Mouse (Mus musculus) left cerebral cortex, postnatal 10 days (tissue): Measurements from ENCODE around the gene Wbp1l. TPM values are rescaled to one million over a fixed set of nuclear protein-coding genes. Genes with fewer than 3 reads are reported as not detected.
A peak's percentile ranks its signal among the peaks of the same experiment; 100 is the strongest.

Source experiments
- DNase-seq, 2 experiments: peaks; one replicate each; pipeline ENCODE4 v3.0.0; 2021 to 2022; ENCODE audit warnings: low spot score in 2 of 2, mixed read lengths in 1 of 2; ENCODE audit errors: extremely low spot score in 1 of 2
- intact Hi-C: fragments of 180-260 bp; cut with DNase I; formaldehyde crosslinking; loops from one replicate; pipeline ENCODE4 v1.15.1; 2025
- total RNA-seq, 2 experiments: library from RNA; stranded (reverse); gene quantifications; 2 replicates each; pipeline ENCODE4 v1.2.3; 2021

Wbp1l gene
- total RNA-seq, 2 experiments from 2014 or later = 35.2 to 41.7 TPM

- intact Hi-C loops = no loop called here
- no peak for DNase-seq
These were observed 48.4 kb downstream of the Wbp1l start for GRCm38 (mm10) chr19:46647254-46647653.

DNA sequence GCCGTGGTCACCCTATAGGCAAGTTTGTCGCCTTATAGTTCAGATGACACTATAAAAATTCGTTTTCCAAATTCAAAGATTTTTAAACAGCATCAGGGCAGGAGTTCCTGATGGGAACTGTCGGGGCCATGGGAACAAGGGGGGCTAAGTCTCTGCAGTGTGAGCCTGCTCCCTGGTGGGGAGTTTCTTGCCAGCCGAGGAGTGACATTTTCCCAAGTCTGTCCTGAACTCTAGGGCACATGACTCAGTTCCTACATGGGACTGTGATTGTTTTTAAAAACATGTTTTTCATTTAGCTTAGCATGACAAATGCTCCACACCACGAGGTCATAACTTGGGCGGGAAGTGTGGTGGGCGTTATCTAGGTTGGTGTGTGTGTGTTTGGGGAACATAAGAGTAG is 49.0 kb downstream of the Wbp1l start:
- intact Hi-C loops = no loop called here

DNA sequence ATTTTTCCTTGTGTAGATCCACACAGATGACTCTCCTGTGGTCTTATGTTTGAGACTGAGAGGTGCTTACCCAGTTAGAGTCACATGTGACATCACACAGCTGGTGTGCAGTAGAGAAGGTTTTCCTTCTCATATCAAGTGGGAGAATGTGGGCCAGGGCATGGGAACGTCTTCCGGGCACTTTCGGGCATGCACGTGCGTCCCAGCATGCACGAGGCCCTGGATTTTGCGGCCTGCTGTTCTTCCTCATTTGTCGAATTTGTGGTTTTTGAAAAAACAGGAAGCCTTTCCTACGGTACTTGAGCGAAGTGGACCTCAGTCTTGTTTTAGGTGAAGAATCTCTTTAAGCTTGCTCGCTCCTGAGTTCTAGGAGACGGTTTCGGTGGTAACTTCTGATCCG is 49.7 kb downstream of the Wbp1l start:
- intact Hi-C loops = no loop called here
- no peak for DNase-seq

More for the DNA sequence above, 49.0 kb downstream of the Wbp1l start:
- DNase-seq = no peak

- intact Hi-C loops = no loop called here
- no peak for DNase-seq
These were observed 54.3 kb downstream of the Wbp1l start for GRCm38 (mm10) chr19:46653188-46653587.

- DNase-seq = no peak
- intact Hi-C loops = no loop called here
These were observed 54.8 kb downstream of the Wbp1l start for GRCm38 (mm10) chr19:46653616-46654235.

DNA sequence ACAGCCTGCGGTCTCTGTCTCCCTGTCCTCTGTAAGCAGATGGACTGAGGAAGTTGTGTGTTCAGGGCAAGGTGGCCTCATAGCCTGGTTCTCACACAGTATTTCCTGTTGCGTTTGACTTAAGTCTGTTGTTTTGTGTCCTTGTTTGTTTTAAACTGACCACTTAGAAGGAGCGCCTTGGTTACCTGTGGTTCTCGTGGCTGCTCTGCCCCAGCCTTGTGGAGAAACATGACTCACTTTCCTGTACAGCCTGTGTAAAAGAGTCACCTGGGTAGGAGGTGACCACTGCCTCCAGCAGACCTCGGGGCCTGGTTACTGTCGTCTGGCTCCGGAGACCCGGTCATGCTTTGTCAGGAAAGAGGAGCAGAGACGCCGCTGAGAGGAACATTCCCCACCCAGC is 56.7 kb downstream of the Wbp1l start:
- no peak for DNase-seq
- intact Hi-C loops = loop anchor here (5.0 kb wide), 1 partner anchor 48 kb away; no protein-coding TSS in a partner anchor

- intact Hi-C loops = loop anchor here (5.0 kb wide), 1 partner anchor 49 kb away; no protein-coding TSS in a partner anchor
- no peak for DNase-seq
These were observed 57.4 kb downstream of the Wbp1l start for GRCm38 (mm10) chr19:46656151-46656840.

DNA sequence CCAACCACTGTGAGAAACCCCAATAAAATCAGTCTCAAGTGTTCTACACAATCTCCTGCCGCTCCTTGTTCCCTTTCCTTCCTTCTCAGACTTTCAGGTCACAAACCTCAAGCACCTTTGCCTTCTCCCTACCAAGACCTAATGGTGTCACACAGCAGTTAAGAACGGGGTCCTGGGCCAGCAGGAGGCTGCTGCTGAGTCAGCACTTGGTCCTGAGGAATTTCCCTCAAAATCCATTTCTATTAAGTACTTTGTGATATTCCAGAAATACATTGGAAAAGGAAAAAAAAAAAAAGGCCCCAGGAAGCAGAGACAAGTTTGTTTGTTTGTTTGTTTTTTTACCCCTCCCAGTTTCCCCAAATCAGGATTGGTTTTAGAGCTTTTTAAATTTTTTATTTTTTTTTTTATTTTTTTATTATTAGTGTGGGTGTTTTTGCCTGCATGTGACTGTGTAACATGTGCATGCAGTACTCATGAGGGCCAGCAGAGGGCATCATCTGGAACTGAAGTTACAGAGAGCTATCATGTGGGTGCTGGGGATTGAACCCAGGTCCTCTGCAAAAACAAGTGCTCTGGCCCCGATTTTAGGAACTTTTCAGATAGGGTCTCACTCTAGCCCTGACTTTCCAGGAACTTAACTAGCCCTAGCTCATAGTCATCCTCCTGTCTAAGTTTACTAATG is 58.6 kb downstream of the Wbp1l start:
- intact Hi-C loops = loop anchor here (5.0 kb wide), 1 partner anchor 50 kb away; no protein-coding TSS in a partner anchor
- peak in 1 of 2 experiments; percentile 53 for DNase-seq

- no peak for DNase-seq
- intact Hi-C loops = loop anchor here (5.0 kb wide), 1 partner anchor 51 kb away; no protein-coding TSS in a partner anchor
These were observed 59.5 kb downstream of the Wbp1l start for GRCm38 (mm10) chr19:46658348-46658747.

GRCm38 (mm10) chr19:46658851-46659250 is 60.0 kb downstream of the Wbp1l start:
- DNase-seq = no peak
- intact Hi-C loops = loop anchor here (5.0 kb wide), 1 partner anchor 52 kb away; no protein-coding TSS in a partner anchor

- no peak for DNase-seq
- intact Hi-C loops = no loop called here
These were observed 62.6 kb downstream of the Wbp1l start for GRCm38 (mm10) chr19:46661511-46661910.

DNA sequence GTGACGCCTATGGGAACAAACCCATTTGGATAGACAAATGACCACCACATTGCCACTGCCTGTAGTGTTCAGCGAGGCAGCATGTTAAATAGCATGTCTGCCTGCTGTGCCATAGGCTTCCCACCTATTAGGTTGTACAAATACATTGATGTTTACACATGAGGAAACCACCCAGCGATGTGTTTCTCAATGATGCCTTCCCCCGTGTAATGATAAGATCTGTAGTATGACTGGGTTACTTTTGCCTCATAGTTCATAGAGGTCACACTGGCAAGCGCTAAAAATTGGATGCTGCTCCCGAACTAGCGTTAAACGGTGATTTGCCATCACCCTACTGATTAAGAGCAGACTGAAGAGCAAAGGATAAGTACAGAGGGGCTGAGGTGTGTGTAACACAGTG is 63.3 kb downstream of the Wbp1l start:
- DNase-seq = no peak
- intact Hi-C loops = no loop called here

DNA sequence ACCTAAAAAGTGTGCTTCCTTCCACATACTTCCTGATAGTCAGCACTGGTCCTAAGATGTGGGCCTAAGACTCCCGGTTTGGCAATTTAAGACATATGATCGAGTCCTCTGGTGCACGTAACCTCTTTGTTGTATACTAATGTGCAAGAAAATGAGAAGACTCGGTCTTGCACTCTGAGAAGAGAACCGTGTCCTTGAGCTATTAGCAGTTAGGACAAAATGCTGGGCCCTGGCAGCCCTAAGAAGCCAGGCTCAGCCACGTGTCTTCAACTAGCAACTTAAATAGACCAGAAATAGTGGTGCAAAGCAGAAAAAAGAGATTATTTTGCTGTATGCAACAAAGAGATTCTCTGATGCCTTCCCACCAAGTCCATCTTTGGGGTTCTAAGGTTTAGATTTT is 63.9 kb downstream of the Wbp1l start:
- DNase-seq = no peak
- intact Hi-C loops = no loop called here

GRCm38 (mm10) chr19:46665474-46665873 is 66.6 kb downstream of the Wbp1l start:
- DNase-seq = no peak
- intact Hi-C loops = no loop called here

- DNase-seq = no peak
- intact Hi-C loops = no loop called here
These were observed 68.4 kb downstream of the Wbp1l start for GRCm38 (mm10) chr19:46667300-46667699.

- no peak for DNase-seq
- intact Hi-C loops = no loop called here
These were observed 69.4 kb downstream of the Wbp1l start for GRCm38 (mm10) chr19:46668263-46668662.

- no peak for DNase-seq
- intact Hi-C loops = loop anchor here (2.0 to 5.0 kb wide), 2 partner anchors 71 to 197 kb away; no protein-coding TSS in a partner anchor
These were observed 70.9 kb downstream of the Wbp1l start for GRCm38 (mm10) chr19:46669802-46670201.

DNA sequence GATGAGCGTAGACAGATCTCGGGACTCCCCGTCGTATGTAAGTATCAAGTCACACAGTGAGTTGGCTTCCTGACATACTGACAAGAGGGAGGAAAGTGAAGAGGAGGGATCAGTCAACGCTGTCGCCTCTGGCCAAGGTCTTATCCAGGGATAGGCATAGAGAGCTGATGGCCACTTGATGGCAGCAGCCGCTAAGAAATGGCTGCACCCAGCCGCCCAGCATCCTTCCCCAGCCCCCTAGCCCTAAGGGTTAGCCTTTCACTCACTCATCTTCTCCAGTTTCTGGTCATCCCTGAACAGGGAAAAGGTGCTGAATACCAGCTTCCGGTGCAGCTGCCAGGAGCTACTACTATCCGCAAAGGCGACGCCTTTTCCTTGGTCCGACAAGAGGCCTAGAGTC is 71.8 kb downstream of the Wbp1l start:
- intact Hi-C loops = loop anchor here (2.0 to 5.0 kb wide), 2 partner anchors 70 to 197 kb away; no protein-coding TSS in a partner anchor
- DNase-seq = peak in 1 of 2 experiments; percentile 75

GRCm38 (mm10) chr19:46672766-46673418 is 74.0 kb downstream of the Wbp1l start, which contains the start of gene Cyp17a1:
Cyp17a1 (minus strand) TSS chr19:46673172.
- no peak for DNase-seq
- intact Hi-C loops = loop anchor here (5.0 kb wide), 1 partner anchor 194 kb away; no protein-coding TSS in a partner anchor
